Mouse (Mus musculus) thymus, adult 2 months (tissue): ENCODE data around the gene Trim41.

Experiments
- CTCF ChIP-seq: fragments of 200-500 bp; IDR thresholded peaks from 2 replicates; pipeline ENCODE4 v1.5.1; 2012; ENCODE audit warnings: mild to moderate bottlenecking, control low read depth, low read length, moderate library complexity, borderline replicate concordance; ENCODE audit not compliant: control insufficient read depth, poor library complexity, insufficient read depth; ENCODE audit errors: extremely low read depth
- POLR2A ChIP-seq: fragments of 200-500 bp; IDR thresholded peaks from 2 replicates; pipeline ENCODE4 v1.6.1; 2012; ENCODE audit warnings: mild to moderate bottlenecking, low read length, control low read depth, moderate library complexity; ENCODE audit not compliant: control insufficient read depth, poor library complexity, insufficient read depth; ENCODE audit errors: extremely low read depth

GRCm38 (mm10) chr11:48779450-48779849 lies 37.7 kb downstream of the Trim41 start:
- no peak for TF ChIP-seq CTCF
- TF ChIP-seq POLR2A = no peak
